Mouse (Mus musculus) MEL (cell line): Measurements from ENCODE around the gene Eif2a. TPM values are rescaled to one million over a fixed set of nuclear protein-coding genes. Genes with fewer than 3 reads are reported as not detected.

Experiments
- DNase-seq: peaks from one replicate; pipeline ENCODE4 v3.0.0; 2011; ENCODE audit warnings: low read depth, low spot score
- H3K27ac ChIP-seq: 2 replicates; pipeline ENCODE4 v1.5.1; 2012; ENCODE audit warnings: low read depth, mild to moderate bottlenecking, control low read depth, low read length, moderate library complexity; ENCODE audit not compliant: control insufficient read depth
- H3K27me3 ChIP-seq, 2 experiments: fragments of 150-350 bp in 1 of 2; sonication (generic) in 1 of 2; 2 replicates each; pipeline ENCODE4 v1.6.1; 2012; ENCODE audit warnings: low read length in 2 of 2, mild to moderate bottlenecking in 2 of 2, improper control_type of control experiment in 1 of 2, moderate library complexity in 1 of 2; ENCODE audit not compliant: insufficient read depth in 2 of 2, control insufficient read depth in 1 of 2
- H3K36me3 ChIP-seq, 2 experiments: 2 replicates each; pipeline ENCODE4 v1.6.1; 2012 to 2014; ENCODE audit warnings: low read length in 2 of 2, improper control_type of control experiment in 1 of 2, inconsistent platforms in 1 of 2, mild to moderate bottlenecking in 1 of 2; ENCODE audit not compliant: insufficient read depth in 2 of 2, control insufficient read depth in 1 of 2
- H3K4me1 ChIP-seq, 2 experiments: fragments of 150-350 bp in 1 of 2; sonication (generic) in 1 of 2; 2 replicates each; pipeline ENCODE4 v1.6.1; 2012; ENCODE audit warnings: low read length in 2 of 2, improper control_type of control experiment in 1 of 2, mild to moderate bottlenecking in 1 of 2; ENCODE audit not compliant: insufficient read depth in 2 of 2, control insufficient read depth in 1 of 2
- H3K4me3 ChIP-seq, 2 experiments: fragments of 150-350 bp in 1 of 2; sonication (generic) in 1 of 2; 2 replicates each; pipeline ENCODE4 v1.5.1; 2012; ENCODE audit warnings: low read depth in 2 of 2, low read length in 2 of 2, mild to moderate bottlenecking in 2 of 2, moderate library complexity in 2 of 2, control low read depth in 1 of 2, improper control_type of control experiment in 1 of 2; ENCODE audit not compliant: control insufficient read depth in 1 of 2, insufficient read depth in 1 of 2
- H3K79me2 ChIP-seq: 2 replicates; pipeline ENCODE4 v1.6.1; 2012; ENCODE audit warnings: mild to moderate bottlenecking, low read length, moderate library complexity; ENCODE audit not compliant: control insufficient read depth, poor library complexity, insufficient read depth
- H3K9ac ChIP-seq: 2 replicates; pipeline ENCODE4 v1.6.1; 2012; ENCODE audit warnings: low read depth, mild to moderate bottlenecking, control low read depth, low read length, moderate library complexity; ENCODE audit not compliant: control insufficient read depth, poor library complexity, severe bottlenecking
- H3K9me3 ChIP-seq: fragments of 150-350 bp; sonication (generic); replicated peaks from 2 replicates; pipeline ENCODE4 v1.6.1; 2012; ENCODE audit warnings: mild to moderate bottlenecking, low read length, improper control_type of control experiment, moderate library complexity; ENCODE audit not compliant: insufficient read depth
- BHLHE40 ChIP-seq: IDR thresholded peaks from 2 replicates; pipeline ENCODE4 v1.6.1; 2012; ENCODE audit warnings: low read depth, mild to moderate bottlenecking, inconsistent platforms, low read length, improper control_type of control experiment, borderline replicate concordance
- CHD1 ChIP-seq: IDR thresholded peaks from 2 replicates; pipeline ENCODE4 v1.6.1; 2012; ENCODE audit warnings: low read depth, mild to moderate bottlenecking, inconsistent platforms, low read length, improper control_type of control experiment
- CHD2 ChIP-seq: IDR thresholded peaks from 2 replicates; pipeline ENCODE4 v1.6.1; 2011; ENCODE audit warnings: low read length, improper control_type of control experiment
- ETS1 ChIP-seq: IDR thresholded peaks from 2 replicates; pipeline ENCODE4 v1.6.1; 2012; ENCODE audit warnings: low read depth, mild to moderate bottlenecking, inconsistent platforms, low read length, improper control_type of control experiment, moderate library complexity
- GABPA ChIP-seq: IDR thresholded peaks from 2 replicates; pipeline ENCODE4 v1.6.1; 2012; ENCODE audit warnings: low read depth, mild to moderate bottlenecking, inconsistent platforms, low read length, improper control_type of control experiment, moderate library complexity
- HCFC1 ChIP-seq: IDR thresholded peaks from 2 replicates; pipeline ENCODE4 v1.6.1; 2012; ENCODE audit warnings: low read depth, mild to moderate bottlenecking, inconsistent platforms, low read length, improper control_type of control experiment, moderate library complexity
- JUND ChIP-seq: IDR thresholded peaks from 2 replicates; pipeline ENCODE4 v1.6.1; 2011; ENCODE audit warnings: low read depth, mild to moderate bottlenecking, improper control_type of control experiment, low read length
- KAT2A ChIP-seq: conservative IDR thresholded peaks from 2 replicates; pipeline ENCODE4 v1.6.1; 2012; ENCODE audit warnings: low read depth, low read length, improper control_type of control experiment, inconsistent platforms
- MAZ ChIP-seq: IDR thresholded peaks from 2 replicates; pipeline ENCODE4 v1.6.1; 2012; ENCODE audit warnings: low read depth, mild to moderate bottlenecking, inconsistent platforms, low read length, improper control_type of control experiment
- MEF2A ChIP-seq: IDR thresholded peaks from 2 replicates; pipeline ENCODE4 v1.6.1; 2014; ENCODE audit warnings: low read depth, mild to moderate bottlenecking, inconsistent platforms, low read length, improper control_type of control experiment; ENCODE audit not compliant: poor library complexity, insufficient replicate concordance, severe bottlenecking; ENCODE audit errors: extremely low read depth
- MYB ChIP-seq: IDR thresholded peaks from 2 replicates; pipeline ENCODE4 v1.6.1; 2011; ENCODE audit warnings: mild to moderate bottlenecking, low read depth, low read length, improper control_type of control experiment
- MYC ChIP-seq: IDR thresholded peaks from 2 replicates; pipeline ENCODE4 v1.6.1; 2011; ENCODE audit warnings: low read depth, mild to moderate bottlenecking, low read length, improper control_type of control experiment, moderate library complexity
- NRF1 ChIP-seq: IDR thresholded peaks from 2 replicates; pipeline ENCODE4 v1.6.1; 2014; ENCODE audit warnings: low read depth, mild to moderate bottlenecking, inconsistent platforms, low read length, improper control_type of control experiment, moderate library complexity; ENCODE audit not compliant: poor library complexity, insufficient read depth, severe bottlenecking
- POLR2A ChIP-seq, 2 experiments: IDR thresholded peaks; 2 replicates each; pipeline ENCODE4 v1.6.1; 2011 to 2012; ENCODE audit warnings: low read length in 2 of 2, mild to moderate bottlenecking in 2 of 2, control low read depth in 1 of 2, improper control_type of control experiment in 1 of 2, low read depth in 1 of 2, moderate library complexity in 1 of 2; ENCODE audit not compliant: control insufficient read depth in 1 of 2, insufficient read depth in 1 of 2, poor library complexity in 1 of 2
- POLR2AphosphoS2 ChIP-seq: IDR thresholded peaks from 2 replicates; pipeline ENCODE4 v1.6.1; 2011; ENCODE audit warnings: low read length, improper control_type of control experiment
- POLR2AphosphoS5 ChIP-seq: IDR thresholded peaks from 2 replicates; pipeline ENCODE4 v1.6.1; 2012; ENCODE audit warnings: low read depth, borderline replicate concordance, mild to moderate bottlenecking, inconsistent platforms, low read length, moderate library complexity, mixed read lengths
- RAD21 ChIP-seq: IDR thresholded peaks from 2 replicates; pipeline ENCODE4 v1.6.1; 2011; ENCODE audit warnings: mild to moderate bottlenecking, low read depth, low read length, improper control_type of control experiment
- RCOR1 ChIP-seq: IDR thresholded peaks from 2 replicates; pipeline ENCODE4 v1.6.1; 2012; ENCODE audit warnings: low read depth, mild to moderate bottlenecking, inconsistent platforms, low read length, improper control_type of control experiment
- SIN3A ChIP-seq: IDR thresholded peaks from 2 replicates; pipeline ENCODE4 v1.6.1; 2012; ENCODE audit warnings: low read length, improper control_type of control experiment, inconsistent platforms
- TBP ChIP-seq: IDR thresholded peaks from 2 replicates; pipeline ENCODE4 v1.8.0; 2011; ENCODE audit warnings: low read depth, low read length, improper control_type of control experiment
- TCF12 ChIP-seq: IDR thresholded peaks from 2 replicates; pipeline ENCODE4 v1.6.1; 2014; ENCODE audit warnings: low read depth, mild to moderate bottlenecking, inconsistent platforms, low read length, improper control_type of control experiment, moderate library complexity
- UBTF ChIP-seq: IDR thresholded peaks from 2 replicates; pipeline ENCODE4 v1.6.1; 2012; ENCODE audit warnings: low read depth, mild to moderate bottlenecking, inconsistent platforms, low read length, improper control_type of control experiment, moderate library complexity, borderline replicate concordance; ENCODE audit not compliant: insufficient read depth
- USF1 ChIP-seq: IDR thresholded peaks from 2 replicates; pipeline ENCODE4 v1.6.1; 2014; ENCODE audit warnings: low read depth, mild to moderate bottlenecking, inconsistent platforms, low read length, improper control_type of control experiment, moderate library complexity
- USF2 ChIP-seq, 2 experiments: IDR thresholded peaks; 2 replicates each; pipeline ENCODE4 v1.6.1; 2011 to 2012; ENCODE audit warnings: improper control_type of control experiment in 2 of 2, low read length in 2 of 2, borderline replicate concordance in 1 of 2, inconsistent platforms in 1 of 2, low read depth in 1 of 2, mild to moderate bottlenecking in 1 of 2; ENCODE audit not compliant: insufficient read depth in 1 of 2
- ZC3H11A ChIP-seq: IDR thresholded peaks from 2 replicates; pipeline ENCODE4 v1.6.1; 2012; ENCODE audit warnings: low read depth, mild to moderate bottlenecking, inconsistent platforms, low read length, improper control_type of control experiment
- ZKSCAN1 ChIP-seq: IDR thresholded peaks from 2 replicates; pipeline ENCODE4 v1.6.1; 2012; ENCODE audit warnings: low read depth, mild to moderate bottlenecking, inconsistent platforms, low read length, improper control_type of control experiment, moderate library complexity
- ZMIZ1 ChIP-seq: IDR thresholded peaks from 2 replicates; pipeline ENCODE4 v1.6.1; 2012; ENCODE audit warnings: low read depth, mild to moderate bottlenecking, inconsistent platforms, low read length, improper control_type of control experiment, moderate library complexity
- polyA plus RNA-seq, 2 experiments: library from polyadenylated mRNA; stranded (reverse) in 1 of 2; unstranded in 1 of 2; fragments of >175 nt in 1 of 2; fragments of >200 nt in 1 of 2; gene quantifications; 2 replicates each; pipeline versions ENCODE4 v1.2.1 to v1.2.4; 2012; ENCODE audit warnings: low replicate concordance in 2 of 2, low read depth in 1 of 2; ENCODE audit not compliant: insufficient read length in 2 of 2, insufficient read depth in 1 of 2, missing spikeins in 1 of 2
- total RNA-seq: library from RNA; depleted of rRNA; stranded (reverse); fragments of 300-350 nt; gene quantifications from 2 replicates; pipeline ENCODE4 v1.2.3, GENCODE M21; 2012

Eif2a gene
- total and polyA plus RNA-seq, 3 experiments = 67.3 to 192 (median 70.2) TPM

GRCm38 (mm10) chr3:58559887-58560286 lies 34.3 kb downstream of the Eif2a start (continued):
- TF ChIP-seq USF2 (IDR thresholded peaks at IDR 0.05; ENCODE audit: borderline replicate concordance in 1 of 2, insufficient read depth in 1 of 2, low read depth in 1 of 2, low read length in 2 of 2) = no peak
- TF ChIP-seq BHLHE40 = no peak
- TF ChIP-seq, all 39 proteins: peak for 0

GRCm38 (mm10) chr3:58561437-58561836 lies 35.8 kb downstream of the Eif2a start:
- Histone ChIP-seq H3K9me3 (no peaks in the 10 kb centered on the region), H3K36me3 (peaks cover 0 to 4% of the 10 kb centered on the region in 2 experiments; a peak in 1 of 4 replicates), H3K27ac (no peak overlapping the region), H3K4me3 (no peak overlapping the region), H3K4me1 (no peaks in the 10 kb centered on the region), H3K79me2 (no peaks in the 10 kb centered on the region), H3K9ac (no peak overlapping the region), H3K27me3 (no peaks in the 10 kb centered on the region)
- TF ChIP-seq MAZ = no peak
- no peak for TF ChIP-seq SIN3A
- no peak for TF ChIP-seq USF2 (IDR thresholded peaks at IDR 0.05; ENCODE audit: borderline replicate concordance in 1 of 2, insufficient read depth in 1 of 2, low read depth in 1 of 2, low read length in 2 of 2)
- no peak for TF ChIP-seq ZC3H11A
- no peak for TF ChIP-seq ETS1
- no peak for TF ChIP-seq ZMIZ1
- TF ChIP-seq USF1 = no peak
- no peak for TF ChIP-seq TBP
- no peak for TF ChIP-seq JUND
- no peak for TF ChIP-seq KAT2A
- TF ChIP-seq CHD1 = no peak
- no peak for TF ChIP-seq MEF2A
- no peak for TF ChIP-seq POLR2A (IDR thresholded peaks at IDR 0.05; ENCODE audit: control insufficient read depth in 1 of 2, insufficient read depth in 1 of 2, low read depth in 1 of 2, low read length in 2 of 2, poor library complexity in 1 of 2)
- TF ChIP-seq NRF1 = no peak
- TF ChIP-seq RCOR1 = no peak
- TF ChIP-seq CHD2 = no peak
- no peak for TF ChIP-seq TCF12
- TF ChIP-seq UBTF = no peak
- no peak for DNase-seq

- Histone ChIP-seq H3K36me3 (peaks cover 0 to under 1% of the 10 kb centered on the region in 2 experiments; a peak in 2 of 4 replicates), H3K27ac (no peak overlapping the region), H3K9me3 (no peaks in the 10 kb centered on the region), H3K79me2 (no peaks in the 10 kb centered on the region), H3K4me3 (no peak overlapping the region), H3K9ac (no peak overlapping the region), H3K4me1 (no peaks in the 10 kb centered on the region), H3K27me3 (no peaks in the 10 kb centered on the region)
- no peak for DNase-seq
- no peak for TF ChIP-seq MYC
- TF ChIP-seq GABPA = no peak
- TF ChIP-seq KAT2A = no peak
- TF ChIP-seq ZKSCAN1 = no peak
- no peak for TF ChIP-seq MYB
- TF ChIP-seq TBP = no peak
- no peak for TF ChIP-seq MAZ
- TF ChIP-seq POLR2A (IDR thresholded peaks at IDR 0.05; ENCODE audit: control insufficient read depth in 1 of 2, insufficient read depth in 1 of 2, low read depth in 1 of 2, low read length in 2 of 2, poor library complexity in 1 of 2) = no peak
- TF ChIP-seq HCFC1 = no peak
- no peak for TF ChIP-seq SIN3A
- TF ChIP-seq BHLHE40 = no peak
- TF ChIP-seq RAD21 = no peak
- TF ChIP-seq POLR2AphosphoS5 = no peak
- no peak for TF ChIP-seq POLR2AphosphoS2
Measured at GRCm38 (mm10) chr3:58570821-58571220, 45.2 kb downstream of the Eif2a start.
